Mouse (Mus musculus) hindbrain, embryonic 16.5 days (tissue): ENCODE data around the gene Shpk. TPM values are rescaled to one million over a fixed set of nuclear protein-coding genes. Genes with fewer than 3 reads are reported as not detected.

Experiments used
- ATAC-seq: fragments of 200-750 bp; cut with Nextera tagmentation; 2 replicates; pipeline ENCODE4 v1.8.0; 2017; ENCODE audit warnings: moderate TSS enrichment, moderate library complexity
- H3K27ac ChIP-seq: fragments of 300-500 bp; sonication (generic); 2 replicates; pipeline ENCODE4 v1.5.1; 2014; ENCODE audit warnings: low read depth, mild to moderate bottlenecking, control low read depth, low read length, moderate library complexity
- H3K27me3 ChIP-seq: fragments of 300-500 bp; sonication (generic); replicated peaks from 2 replicates; pipeline ENCODE4 v1.6.1; 2014; ENCODE audit warnings: low read length; ENCODE audit not compliant: control insufficient read depth, insufficient read depth
- H3K36me3 ChIP-seq: fragments of 300-500 bp; sonication (generic); 2 replicates; pipeline ENCODE4 v1.6.1; 2014; ENCODE audit warnings: mild to moderate bottlenecking, low read length, moderate library complexity, mixed read lengths; ENCODE audit not compliant: control insufficient read depth, insufficient read depth
- H3K4me1 ChIP-seq: fragments of 300-500 bp; sonication (generic); 2 replicates; pipeline ENCODE4 v1.6.1; 2014; ENCODE audit warnings: low read depth, low read length; ENCODE audit not compliant: control insufficient read depth, insufficient read depth
- H3K4me2 ChIP-seq: fragments of 300-500 bp; sonication (generic); 2 replicates; pipeline ENCODE4 v1.6.1; 2014; ENCODE audit warnings: mild to moderate bottlenecking, low read length, control low read depth, moderate library complexity
- H3K4me3 ChIP-seq: fragments of 300-500 bp; sonication (generic); 2 replicates; pipeline ENCODE4 v1.5.1; 2014; ENCODE audit warnings: mild to moderate bottlenecking, low read length, control low read depth, moderate library complexity
- H3K9ac ChIP-seq: fragments of 300-500 bp; sonication (generic); 2 replicates; pipeline ENCODE4 v1.6.1; 2014; ENCODE audit warnings: low read depth, mild to moderate bottlenecking, control low read depth, low read length, moderate library complexity
- H3K9me3 ChIP-seq: fragments of 300-500 bp; sonication (generic); 2 replicates; pipeline ENCODE4 v1.6.1; 2014; ENCODE audit warnings: mild to moderate bottlenecking, low read length, moderate library complexity; ENCODE audit not compliant: control insufficient read depth
- WGBS: fragments of 180-500 bp; shearing (Covaris S2); extraction: QIAGEN DNeasy Blood & Tissue Kit; methylation state at CpG from one replicate; pipeline ENCODE4 v1.1.7; 2014; 5-methylcytosine and 5-hydroxymethylcytosine counted together
- polyA plus RNA-seq: library from polyadenylated mRNA; unstranded; fragments of >200 nt; fragmentation: Nextera tagmentation; extraction: Ambion mirVana; gene quantifications from 2 replicates; pipeline ENCODE4 v1.2.1, GENCODE M21; 2015

The Shpk gene
- polyA plus RNA-seq, 1 experiment from 2014 or later, result 3.0 TPM

DNA sequence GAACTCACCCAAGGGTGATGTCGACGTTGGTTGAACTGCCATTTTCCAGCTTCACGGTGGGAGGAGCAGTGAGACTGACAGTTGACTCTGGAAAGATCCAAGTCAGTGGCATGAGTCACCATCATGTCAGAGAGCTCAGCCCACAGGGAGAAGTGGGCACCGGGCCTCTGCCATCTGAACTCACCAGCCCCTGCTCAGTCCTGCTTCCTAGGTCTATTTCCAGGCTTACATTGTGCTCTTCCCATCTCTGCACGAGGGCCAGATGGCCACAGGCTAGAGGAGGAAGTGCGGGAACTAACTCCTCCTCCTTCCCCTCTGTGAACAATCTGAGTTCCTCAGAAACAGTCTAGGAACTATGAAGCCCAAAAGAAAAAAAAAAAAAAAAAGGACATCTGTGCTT is 6.2 kb upstream of the Shpk start:
- no peak overlapping the region for H3K4me3 ChIP-seq
- 80% methylated on average over 6 of the region's 6 CpGs for WGBS
- no peak overlapping the region for H3K27ac ChIP-seq
- no peaks in the 10 kb centered on the region for H3K27me3 ChIP-seq
- peaks cover 13% of the 10 kb centered on the region; the same call in 1 of the 2 replicates for H3K36me3 ChIP-seq
- H3K9ac ChIP-seq, result no peak overlapping the region
- peaks cover 4% of the 10 kb centered on the region for H3K4me1 ChIP-seq
- ATAC-seq, result no peak
- no peaks in the 10 kb centered on the region for H3K9me3 ChIP-seq
- no peak overlapping the region for H3K4me2 ChIP-seq

DNA sequence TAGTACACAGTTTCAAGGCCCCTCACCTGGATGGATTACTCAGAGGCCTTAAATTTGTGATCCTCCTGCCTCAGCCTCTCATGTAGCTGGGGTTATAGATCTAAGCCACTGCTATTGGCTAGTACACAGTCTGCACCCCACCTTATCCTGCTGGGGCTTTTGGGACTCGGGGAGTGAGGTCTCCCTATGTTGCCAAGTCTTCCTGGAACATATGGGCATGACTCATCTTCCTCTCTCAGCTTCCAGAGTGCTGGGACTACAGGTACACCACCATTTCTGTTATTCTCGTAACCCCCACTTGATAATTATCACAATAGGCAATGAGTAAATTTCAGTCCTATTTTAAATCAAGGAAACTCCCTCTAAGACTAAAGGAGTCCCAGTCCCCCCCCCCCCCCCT is 4.8 kb upstream of the Shpk start:
- no peak overlapping the region for H3K27ac ChIP-seq
- no peaks in the 10 kb centered on the region for H3K9me3 ChIP-seq
- peaks cover 7% of the 10 kb centered on the region for H3K4me1 ChIP-seq
- H3K9ac ChIP-seq, result no peak overlapping the region
- ATAC-seq, result no peak
- no peak overlapping the region for H3K4me3 ChIP-seq
- H3K27me3 ChIP-seq, result no peaks in the 10 kb centered on the region
- no peak overlapping the region for H3K4me2 ChIP-seq
- 81% methylated on average over 2 of the region's 2 CpGs for WGBS
- 0 out of 2 replicates have a peak, but pooled peaks cover 10% of the 10 kb centered on the region for H3K36me3 ChIP-seq

DNA sequence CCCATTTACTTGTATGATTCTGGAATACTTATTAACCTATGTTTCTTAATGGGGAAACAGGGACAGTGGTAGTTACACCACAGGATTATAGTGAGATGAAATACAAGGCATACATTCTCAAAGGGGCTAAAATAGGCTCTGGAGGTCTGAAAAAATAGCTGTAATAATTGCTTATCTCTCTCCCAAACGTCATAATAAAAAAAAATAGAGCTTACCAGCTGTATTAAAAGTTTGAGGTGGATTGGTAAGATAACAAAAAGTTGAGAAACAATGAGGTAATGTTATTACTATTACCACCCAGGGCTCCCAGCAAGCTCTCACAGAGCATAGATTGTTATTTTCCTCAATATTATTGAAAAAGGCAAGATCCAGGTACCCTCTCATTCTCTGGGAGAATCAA is 1.1 kb upstream of the Shpk start:
- Histone ChIP-seq H3K4me1 (peaks cover 13% of the 10 kb centered on the region), H3K9me3 (no peaks in the 10 kb centered on the region), H3K4me2 (peak overlapping the region; percentile 89), H3K4me3 (peak overlapping the region; percentile 64), H3K27me3 (no peaks in the 10 kb centered on the region), H3K27ac (no peak overlapping the region; the same call in 1 of the 2 replicates), H3K9ac (peak overlapping the region; percentile 78), H3K36me3 (no peaks in the 10 kb centered on the region)
- 2% methylated on average over 1 of the region's 1 CpGs for WGBS
- ATAC-seq, result no peak

DNA sequence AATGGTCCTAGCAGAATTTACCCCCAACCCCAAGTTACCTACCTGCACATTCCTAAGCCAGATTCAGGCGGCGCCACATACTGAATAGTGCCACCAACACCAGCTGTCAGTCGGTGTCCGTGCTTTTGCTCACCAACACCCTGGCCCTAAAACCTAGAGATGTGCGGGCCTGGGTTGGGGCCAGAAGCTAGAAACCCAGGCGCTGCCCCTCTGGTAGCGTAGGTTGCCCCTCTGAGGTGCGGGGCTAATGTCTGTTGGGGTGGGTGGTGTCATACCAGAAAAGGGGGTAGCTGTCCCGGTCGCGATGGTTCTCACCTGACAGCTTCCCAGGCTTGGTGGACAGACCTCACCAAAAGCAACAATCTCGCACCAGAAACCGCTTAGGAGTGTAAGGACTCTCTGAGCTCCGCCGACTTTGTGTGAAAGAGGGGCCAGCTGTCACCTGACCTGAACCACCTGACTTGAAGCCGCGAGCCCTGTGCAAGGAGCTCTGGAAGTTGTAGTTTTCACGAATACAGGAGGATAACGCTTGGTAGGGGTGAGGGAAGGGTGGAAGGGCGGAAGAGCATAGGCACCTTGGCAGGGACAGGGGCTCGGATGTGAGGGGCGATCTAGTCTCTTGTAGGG is 544 bp upstream of the Shpk start, which contains the start of gene Ctns:
Ctns (minus strand) TSS at position 440 of the 627 bp plus-strand sequence.
- peak within 1 kb of the TSS; percentile 89 for H3K4me2 ChIP-seq
- H3K27me3 ChIP-seq, result no peaks in the 10 kb centered on the region
- H3K9me3 ChIP-seq, result no peaks in the 10 kb centered on the region
- peak within 1 kb of the TSS; percentile 67 for H3K27ac ChIP-seq
- H3K36me3 ChIP-seq, result no peaks in the 10 kb centered on the region
- 1% methylated on average over 22 of the region's 22 CpGs for WGBS
- H3K4me1 ChIP-seq, result peaks cover 13% of the 10 kb centered on the region
- H3K4me3 ChIP-seq, result peak within 1 kb of the TSS; percentile 64
- peak; percentile 98 for ATAC-seq
- peak within 1 kb of the TSS; percentile 78 for H3K9ac ChIP-seq

- no peaks in the 10 kb centered on the region for H3K9me3 ChIP-seq
- no peak; the same call in 1 of the 2 replicates for ATAC-seq
- peak overlapping the region; percentile 78 for H3K9ac ChIP-seq
- peak overlapping the region; percentile 89 for H3K4me2 ChIP-seq
- H3K27me3 ChIP-seq, result no peaks in the 10 kb centered on the region
- H3K27ac ChIP-seq, result no peak overlapping the region
- peaks cover 13% of the 10 kb centered on the region for H3K4me1 ChIP-seq
- H3K4me3 ChIP-seq, result peak overlapping the region; percentile 64
- 6% methylated on average over 12 of the region's 12 CpGs for WGBS
- H3K36me3 ChIP-seq, result no peaks in the 10 kb centered on the region
These were observed 619 bp downstream of the Shpk start for GRCm38 (mm10) chr11:73199879-73200278.

DNA sequence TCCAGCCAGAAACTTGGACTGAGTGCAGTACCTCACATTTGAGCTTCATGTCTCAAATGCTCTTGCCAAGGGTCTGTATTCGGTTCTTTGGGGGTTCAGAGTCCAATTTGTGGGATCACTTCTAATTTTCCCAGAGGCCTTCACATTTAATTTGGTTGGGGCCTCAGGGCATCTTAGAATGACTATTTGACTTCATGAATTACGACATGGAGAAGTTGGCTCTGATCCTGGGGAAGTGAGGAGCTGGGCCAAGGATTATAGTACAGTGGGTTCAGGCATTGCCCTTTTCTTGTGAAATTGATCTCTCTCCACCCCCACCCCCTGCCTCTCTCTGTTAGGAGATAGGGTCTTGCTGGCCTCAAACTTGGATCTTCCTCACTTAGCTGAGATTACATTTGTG is 1.8 kb downstream of the Shpk start:
- H3K4me3 ChIP-seq, result no peak overlapping the region
- H3K4me2 ChIP-seq, result no peak overlapping the region
- no peaks in the 10 kb centered on the region for H3K36me3 ChIP-seq
- 59% methylated on average over 2 of the region's 2 CpGs for WGBS
- no peak overlapping the region for H3K9ac ChIP-seq
- H3K27ac ChIP-seq, result no peak overlapping the region
- H3K4me1 ChIP-seq, result peaks cover 13% of the 10 kb centered on the region
- no peaks in the 10 kb centered on the region for H3K9me3 ChIP-seq
- H3K27me3 ChIP-seq, result no peaks in the 10 kb centered on the region
- no peak for ATAC-seq

- WGBS, result 38% methylated on average over 4 of the region's 4 CpGs
- Histone ChIP-seq H3K27me3 (no peaks in the 10 kb centered on the region), H3K9me3 (no peaks in the 10 kb centered on the region), H3K36me3 (no peaks in the 10 kb centered on the region), H3K4me1 (peaks cover 13% of the 10 kb centered on the region), H3K4me3 (no peak overlapping the region), H3K27ac (no peak overlapping the region), H3K9ac (no peak overlapping the region), H3K4me2 (no peak overlapping the region)
- no peak for ATAC-seq
These were observed 2.3 kb downstream of the Shpk start for GRCm38 (mm10) chr11:73201597-73201996.

DNA sequence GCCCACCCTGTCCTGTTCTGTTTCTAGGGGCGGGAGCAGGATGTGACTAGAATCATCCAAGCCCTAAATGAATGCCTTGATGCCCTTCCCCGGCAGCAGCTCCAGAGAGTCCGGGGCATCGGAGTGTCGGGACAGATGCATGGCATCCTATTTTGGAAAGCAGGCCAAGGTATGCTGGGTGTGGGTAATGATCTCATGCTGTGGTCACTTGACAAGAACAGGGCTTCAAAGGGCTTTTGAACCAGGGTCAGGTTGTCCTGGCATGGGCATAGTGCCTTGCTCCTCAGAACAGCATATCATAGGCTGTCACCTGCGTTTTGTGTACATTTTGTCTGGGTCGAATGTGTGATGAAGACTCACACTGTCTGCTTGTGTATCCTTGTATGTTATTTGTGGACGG is 4.6 kb downstream of the Shpk start:
- H3K4me3 ChIP-seq, result no peak overlapping the region
- H3K36me3 ChIP-seq, result no peaks in the 10 kb centered on the region
- no peak overlapping the region for H3K4me2 ChIP-seq
- no peak overlapping the region for H3K27ac ChIP-seq
- H3K4me1 ChIP-seq, result peaks cover 5% of the 10 kb centered on the region; the same call in 1 of the 2 replicates
- H3K27me3 ChIP-seq, result no peaks in the 10 kb centered on the region
- WGBS, result 86% methylated on average over 8 of the region's 8 CpGs
- no peak for ATAC-seq
- H3K9me3 ChIP-seq, result no peaks in the 10 kb centered on the region
- H3K9ac ChIP-seq, result no peak overlapping the region

DNA sequence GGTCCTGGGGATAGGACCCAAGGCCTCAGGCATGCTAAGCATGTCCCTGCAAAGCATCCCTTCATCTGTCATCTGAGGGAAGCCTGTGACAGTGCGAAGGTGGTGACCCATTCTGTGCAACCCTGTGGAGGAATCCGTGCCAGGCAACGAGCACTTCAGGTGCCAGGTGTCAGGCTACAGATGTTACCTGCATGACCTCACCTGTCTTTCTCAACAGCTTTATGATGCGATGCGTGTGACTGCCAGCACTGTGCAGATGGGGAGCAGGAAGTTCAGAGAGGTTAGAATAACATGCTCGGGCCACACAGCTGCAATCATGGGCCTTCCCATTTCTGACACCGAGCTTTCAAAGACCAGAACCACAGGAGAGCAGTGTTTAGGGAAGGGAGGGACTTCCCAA is 5.9 kb downstream of the Shpk start:
- Histone ChIP-seq H3K4me2 (no peak overlapping the region), H3K4me1 (peaks cover under 1% of the 10 kb centered on the region; the same call in 1 of the 2 replicates), H3K4me3 (no peak overlapping the region), H3K9me3 (no peaks in the 10 kb centered on the region), H3K36me3 (no peaks in the 10 kb centered on the region), H3K9ac (no peak overlapping the region), H3K27me3 (no peaks in the 10 kb centered on the region), H3K27ac (no peak overlapping the region)
- 76% methylated on average over 7 of the region's 7 CpGs for WGBS
- ATAC-seq, result no peak
